Mouse (Mus musculus): ENCODE results near the gene Tnfsf9. TPM values are rescaled to one million over a fixed set of nuclear protein-coding genes. Genes with fewer than 3 reads are reported as not detected.

Gene Tnfsf9
- polyA plus RNA-seq, 1 experiment from 2014 or later: 1.9 TPM

GRCm38 (mm10) chr17:57062011-57062521, 43.1 kb upstream of the Tnfsf9 start:
- Histone ChIP-seq H3K36me3 (ENCODE audit: control insufficient read depth, insufficient read depth, low read length) (0 out of 2 replicates have a peak, but pooled peaks cover 2% of the 10 kb centered on the region), H3K9me3 (ENCODE audit: control insufficient read depth, low read length) (no peaks in the 10 kb centered on the region), H3K27ac (replicated peaks in 1 of 2; ENCODE audit: control insufficient read depth in 1 of 2, insufficient read depth in 1 of 2, low read depth in 2 of 2, low read length in 2 of 2) (no peak overlapping the region), H3K27me3 (ENCODE audit: control insufficient read depth, insufficient read depth, low read length) (peaks cover 47% of the 10 kb centered on the region), H3K4me1 (ENCODE audit: control insufficient read depth in 2 of 2, insufficient read depth in 2 of 2, low read length in 2 of 2) (peaks cover 18 to 28% of the 10 kb centered on the region in 2 experiments; a peak in 3 of 4 replicates), H3K9ac (ENCODE audit: low read length) (no peak overlapping the region), H3K4me3 (ENCODE audit: control insufficient read depth in 1 of 2, insufficient read depth in 1 of 2, low read depth in 1 of 2, low read length in 2 of 2) (peak overlapping the region; percentile 16 to 44; a peak in 3 of 4 replicates), H3K4me2 (ENCODE audit: low read length) (peak overlapping the region; percentile 77)
- no peak for ATAC-seq (ENCODE audit: insufficient number of reproducible peaks, insufficient read depth, low FRiP score, low read depth)
- WGBS: 2% methylated on average over 38 of the region's 39 CpGs

GRCm38 (mm10) chr17:57062548-57062947, 42.6 kb upstream of the Tnfsf9 start:
- Histone ChIP-seq H3K4me2 (ENCODE audit: low read length) (peak overlapping the region; percentile 77), H3K9ac (ENCODE audit: low read length) (no peak overlapping the region), H3K9me3 (ENCODE audit: control insufficient read depth, low read length) (no peaks in the 10 kb centered on the region), H3K4me1 (ENCODE audit: control insufficient read depth in 2 of 2, insufficient read depth in 2 of 2, low read length in 2 of 2) (peaks cover 18 to 27% of the 10 kb centered on the region in 2 experiments; a peak in 3 of 4 replicates), H3K4me3 (ENCODE audit: control insufficient read depth in 1 of 2, insufficient read depth in 1 of 2, low read depth in 1 of 2, low read length in 2 of 2) (peak overlapping the region; percentile 13 to 44; a peak in 3 of 4 replicates), H3K36me3 (ENCODE audit: control insufficient read depth, insufficient read depth, low read length) (0 out of 2 replicates have a peak, but pooled peaks cover 2% of the 10 kb centered on the region), H3K27me3 (ENCODE audit: control insufficient read depth, insufficient read depth, low read length) (peaks cover 47% of the 10 kb centered on the region), H3K27ac (replicated peaks in 1 of 2; ENCODE audit: control insufficient read depth in 1 of 2, insufficient read depth in 1 of 2, low read depth in 2 of 2, low read length in 2 of 2) (no peak overlapping the region)
- WGBS: 1% methylated on average over 22 of the region's 22 CpGs
- ATAC-seq (ENCODE audit: insufficient number of reproducible peaks, insufficient read depth, low FRiP score, low read depth): no peak

GRCm38 (mm10) chr17:57063031-57063430, 42.1 kb upstream of the Tnfsf9 start:
- Histone ChIP-seq H3K4me3 (ENCODE audit: control insufficient read depth in 1 of 2, insufficient read depth in 1 of 2, low read depth in 1 of 2, low read length in 2 of 2) (no peak overlapping the region), H3K4me2 (ENCODE audit: low read length) (no peak overlapping the region), H3K27ac (replicated peaks in 1 of 2; ENCODE audit: control insufficient read depth in 1 of 2, insufficient read depth in 1 of 2, low read depth in 2 of 2, low read length in 2 of 2) (no peak overlapping the region), H3K4me1 (ENCODE audit: control insufficient read depth in 2 of 2, insufficient read depth in 2 of 2, low read length in 2 of 2) (peaks cover 16 to 22% of the 10 kb centered on the region in 2 experiments; a peak in 3 of 4 replicates), H3K36me3 (ENCODE audit: control insufficient read depth, insufficient read depth, low read length) (no peaks in the 10 kb centered on the region), H3K27me3 (ENCODE audit: control insufficient read depth, insufficient read depth, low read length) (peaks cover 47% of the 10 kb centered on the region), H3K9ac (ENCODE audit: low read length) (no peak overlapping the region), H3K9me3 (ENCODE audit: control insufficient read depth, low read length) (no peaks in the 10 kb centered on the region)
- no peak for ATAC-seq (ENCODE audit: insufficient number of reproducible peaks, insufficient read depth, low FRiP score, low read depth)
- WGBS: 16% methylated on average over 8 of the region's 8 CpGs

GRCm38 (mm10) chr17:57066908-57067307, 38.2 kb upstream of the Tnfsf9 start:
- H3K9ac ChIP-seq (ENCODE audit: low read length): no peak overlapping the region
- H3K4me2 ChIP-seq (ENCODE audit: low read length): no peak overlapping the region
- no peak overlapping the region for H3K4me3 ChIP-seq (ENCODE audit: control insufficient read depth in 1 of 2, insufficient read depth in 1 of 2, low read depth in 1 of 2, low read length in 2 of 2)
- 37% methylated on average over 5 of the region's 5 CpGs for WGBS
- peaks cover 6 to 7% of the 10 kb centered on the region in 2 experiments; a peak in 2 of 4 replicates for H3K4me1 ChIP-seq (ENCODE audit: control insufficient read depth in 2 of 2, insufficient read depth in 2 of 2, low read length in 2 of 2)
- H3K36me3 ChIP-seq (ENCODE audit: control insufficient read depth, insufficient read depth, low read length): no peaks in the 10 kb centered on the region
- no peak for ATAC-seq (ENCODE audit: insufficient number of reproducible peaks, insufficient read depth, low FRiP score, low read depth)
- no peak overlapping the region for H3K27ac ChIP-seq (replicated peaks in 1 of 2; ENCODE audit: control insufficient read depth in 1 of 2, insufficient read depth in 1 of 2, low read depth in 2 of 2, low read length in 2 of 2)
- H3K27me3 ChIP-seq (ENCODE audit: control insufficient read depth, insufficient read depth, low read length): peaks cover 53% of the 10 kb centered on the region
- H3K9me3 ChIP-seq (ENCODE audit: control insufficient read depth, low read length): no peaks in the 10 kb centered on the region

- Histone ChIP-seq H3K9ac (ENCODE audit: low read length) (no peak overlapping the region), H3K4me2 (ENCODE audit: low read length) (no peak overlapping the region), H3K27ac (replicated peaks in 1 of 2; ENCODE audit: control insufficient read depth in 1 of 2, insufficient read depth in 1 of 2, low read depth in 2 of 2, low read length in 2 of 2) (no peak overlapping the region), H3K36me3 (ENCODE audit: control insufficient read depth, insufficient read depth, low read length) (no peaks in the 10 kb centered on the region), H3K4me3 (ENCODE audit: control insufficient read depth in 1 of 2, insufficient read depth in 1 of 2, low read depth in 1 of 2, low read length in 2 of 2) (no peak overlapping the region), H3K9me3 (ENCODE audit: control insufficient read depth, low read length) (no peaks in the 10 kb centered on the region), H3K4me1 (ENCODE audit: control insufficient read depth in 2 of 2, insufficient read depth in 2 of 2, low read length in 2 of 2) (no peaks in the 10 kb centered on the region), H3K27me3 (ENCODE audit: control insufficient read depth, insufficient read depth, low read length) (peaks cover 27% of the 10 kb centered on the region)
- no peak for ATAC-seq (ENCODE audit: insufficient number of reproducible peaks, insufficient read depth, low FRiP score, low read depth)
- 12% methylated on average over 9 of the region's 9 CpGs for WGBS
These were observed 34.9 kb upstream of the Tnfsf9 start for GRCm38 (mm10) chr17:57070272-57070671.

- Histone ChIP-seq H3K27ac (replicated peaks in 1 of 2; ENCODE audit: control insufficient read depth in 1 of 2, insufficient read depth in 1 of 2, low read depth in 2 of 2, low read length in 2 of 2) (no peak overlapping the region), H3K36me3 (ENCODE audit: control insufficient read depth, insufficient read depth, low read length) (no peaks in the 10 kb centered on the region), H3K9me3 (ENCODE audit: control insufficient read depth, low read length) (no peaks in the 10 kb centered on the region), H3K27me3 (ENCODE audit: control insufficient read depth, insufficient read depth, low read length) (peaks cover 26% of the 10 kb centered on the region), H3K4me1 (ENCODE audit: control insufficient read depth in 2 of 2, insufficient read depth in 2 of 2, low read length in 2 of 2) (no peaks in the 10 kb centered on the region), H3K4me2 (ENCODE audit: low read length) (no peak overlapping the region), H3K4me3 (ENCODE audit: control insufficient read depth in 1 of 2, insufficient read depth in 1 of 2, low read depth in 1 of 2, low read length in 2 of 2) (no peak overlapping the region), H3K9ac (ENCODE audit: low read length) (no peak overlapping the region)
- 8% methylated on average over 11 of the region's 11 CpGs for WGBS
- ATAC-seq (ENCODE audit: insufficient number of reproducible peaks, insufficient read depth, low FRiP score, low read depth): no peak
These were observed 34.4 kb upstream of the Tnfsf9 start for GRCm38 (mm10) chr17:57070699-57071098.

- H3K4me1 ChIP-seq (ENCODE audit: control insufficient read depth in 2 of 2, insufficient read depth in 2 of 2, low read length in 2 of 2): no peaks in the 10 kb centered on the region; a peak in 1 of 4 replicates
- no peaks in the 10 kb centered on the region for H3K36me3 ChIP-seq (ENCODE audit: control insufficient read depth, insufficient read depth, low read length)
- no peak for ATAC-seq (ENCODE audit: insufficient number of reproducible peaks, insufficient read depth, low FRiP score, low read depth)
- H3K4me3 ChIP-seq (ENCODE audit: control insufficient read depth in 1 of 2, insufficient read depth in 1 of 2, low read depth in 1 of 2, low read length in 2 of 2): no peak overlapping the region
- H3K4me2 ChIP-seq (ENCODE audit: low read length): no peak overlapping the region
- H3K9me3 ChIP-seq (ENCODE audit: control insufficient read depth, low read length): no peaks in the 10 kb centered on the region
- no peak overlapping the region for H3K27ac ChIP-seq (replicated peaks in 1 of 2; ENCODE audit: control insufficient read depth in 1 of 2, insufficient read depth in 1 of 2, low read depth in 2 of 2, low read length in 2 of 2)
- 46% methylated on average over 3 of the region's 3 CpGs for WGBS
- peaks cover 4% of the 10 kb centered on the region; the same call in 1 of the 2 replicates for H3K27me3 ChIP-seq (ENCODE audit: control insufficient read depth, insufficient read depth, low read length)
- no peak overlapping the region for H3K9ac ChIP-seq (ENCODE audit: low read length)
These were observed 28.2 kb upstream of the Tnfsf9 start for GRCm38 (mm10) chr17:57076916-57077315.

GRCm38 (mm10) chr17:57078336-57078735, 26.8 kb upstream of the Tnfsf9 start, which contains the start of gene Dennd1c:
Gene Dennd1c (minus strand): TSS chr17:57078514.
- Histone ChIP-seq H3K27me3 (ENCODE audit: control insufficient read depth, insufficient read depth, low read length) (no peaks in the 10 kb centered on the region), H3K36me3 (ENCODE audit: control insufficient read depth, insufficient read depth, low read length) (no peaks in the 10 kb centered on the region), H3K4me1 (ENCODE audit: control insufficient read depth in 2 of 2, insufficient read depth in 2 of 2, low read length in 2 of 2) (no peaks in the 10 kb centered on the region; a peak in 1 of 4 replicates), H3K27ac (replicated peaks in 1 of 2; ENCODE audit: control insufficient read depth in 1 of 2, insufficient read depth in 1 of 2, low read depth in 2 of 2, low read length in 2 of 2) (no peak within 1 kb of the TSS), H3K9ac (ENCODE audit: low read length) (no peak within 1 kb of the TSS; the same call in 1 of the 2 replicates), H3K9me3 (ENCODE audit: control insufficient read depth, low read length) (no peaks in the 10 kb centered on the region), H3K4me3 (ENCODE audit: control insufficient read depth in 1 of 2, insufficient read depth in 1 of 2, low read depth in 1 of 2, low read length in 2 of 2) (no peak within 1 kb of the TSS), H3K4me2 (ENCODE audit: low read length) (no peak within 1 kb of the TSS)
- no peak for ATAC-seq (ENCODE audit: insufficient number of reproducible peaks, insufficient read depth, low FRiP score, low read depth)
- 42% methylated on average over 6 of the region's 6 CpGs for WGBS
